Mouse (Mus musculus): ENCODE measurements around the gene Izumo2.
"Not testable (repeated sequence)": the region's sequence is repeated elsewhere in the genome, so short reads cannot be mapped to it uniquely, and the experiment has no call there.

- not testable (repeated sequence) for TF ChIP-seq CTCF (IDR thresholded peaks at IDR 0.05; ENCODE audit: control insufficient read depth, insufficient read depth, insufficient replicate concordance, low read depth, low read length); POLR2A (IDR thresholded peaks at IDR 0.05; ENCODE audit: control insufficient read depth, low read depth, low read length)
Observed at GRCm38 (mm10) chr7:44708093-44708492, 449 bp upstream of the Izumo2 start.
